Mouse (Mus musculus) testis, adult 2 months (tissue): ENCODE data around the gene Fis1.

ENCODE experiments used
- CTCF ChIP-seq: fragments of 200-500 bp; IDR thresholded peaks from 2 replicates; pipeline ENCODE4 v1.5.1; 2012; ENCODE audit warnings: low read depth, mild to moderate bottlenecking, inconsistent platforms, low read length, moderate library complexity; ENCODE audit not compliant: control insufficient read depth, insufficient read depth, insufficient replicate concordance
- POLR2A ChIP-seq: fragments of 200-500 bp; IDR thresholded peaks from 2 replicates; pipeline ENCODE4 v1.6.1; 2012; ENCODE audit warnings: low read depth, mild to moderate bottlenecking, inconsistent platforms, low read length, moderate library complexity; ENCODE audit not compliant: control insufficient read depth

- TF ChIP-seq POLR2A (no peak), CTCF (no peak)
These were observed 46.4 kb downstream of the Fis1 start for GRCm38 (mm10) chr5:136999449-136999848.
